Mouse (Mus musculus) brain, embryonic 14.5 days (tissue): ENCODE measurements around the gene Mboat2.

Source experiments
- CTCF ChIP-seq: fragments of 200-500 bp; IDR thresholded peaks from 2 replicates; pipeline ENCODE4 v1.5.1; 2012; ENCODE audit warnings: inconsistent platforms, mild to moderate bottlenecking, moderate library complexity, borderline replicate concordance; ENCODE audit not compliant: insufficient read depth, insufficient read length; ENCODE audit errors: extremely low read depth
- POLR2A ChIP-seq: fragments of 200-500 bp; IDR thresholded peaks from 2 replicates; pipeline ENCODE4 v1.6.1; 2012; ENCODE audit warnings: mild to moderate bottlenecking, inconsistent platforms, borderline replicate concordance; ENCODE audit not compliant: poor library complexity, insufficient read depth, insufficient read length, severe bottlenecking; ENCODE audit errors: extremely low read depth

GRCm38 (mm10) chr12:24883279-24883678 lies 52.6 kb downstream of the Mboat2 start:
- no peak for TF ChIP-seq CTCF
- no peak for TF ChIP-seq POLR2A
